Comparison of ENCODE assay signal across 8 mouse cellular contexts in genomic region chr12:80110546-80110870, GRCm38 (mm10). TPM values are rescaled to one million over a fixed set of nuclear protein-coding genes. Genes with fewer than 3 reads are reported as not detected.
A peak's percentile ranks its signal among the peaks of the same experiment; 100 is the strongest.
DNase-seq lines count a peak whose midpoint lies in the region; ATAC-seq and TF ChIP-seq lines count a peak whose summit lies in the region.

No protein-coding gene starts in this region.

- peak overlapping the region; percentile 100 for H3K9ac ChIP-seq in limb, embryonic 14.5 days (ENCODE audit: low read depth, low read length, severe bottlenecking)
- H3K9ac ChIP-seq in stomach, embryonic 15.5 days, result peak overlapping the region; percentile 94

- TF ChIP-seq POLR2A in spleen, adult 2 months (IDR thresholded peaks at IDR 0.05; ENCODE audit: low read depth, low read length), result no peak
- TF ChIP-seq POLR2A in limb, embryonic 14.5 days (IDR thresholded peaks at IDR 0.05; ENCODE audit: borderline replicate concordance, extremely low read depth, insufficient read depth, insufficient read length), result no peak

- H3K4me2 ChIP-seq in limb, embryonic 14.5 days (replicated peaks; ENCODE audit: low read depth, low read length, severe bottlenecking), result peak overlapping the region; percentile 80
- peak overlapping the region; percentile 72 for H3K4me2 ChIP-seq in stomach, embryonic 15.5 days

- peak; percentile 48 for DNase-seq in adrenal gland, postnatal 14 days
- no peak for DNase-seq in adrenal gland, postnatal 25 days
- no peak for DNase-seq in spleen, adult 2 months (ENCODE audit: low read depth in 1 of 2, low spot score in 2 of 2)
- no peak for DNase-seq in spleen, postnatal 10 days (ENCODE audit: low spot score in 2 of 2)
- DNase-seq in limb, embryonic 14.5 days (ENCODE audit: low spot score), result no peak
- no peak for DNase-seq in left cerebral cortex, postnatal 4 days
- DNase-seq in left cerebral cortex, adult 9 months (ENCODE audit: low spot score in 2 of 2), result no peak

- no peaks in the 10 kb centered on the region for H3K27me3 ChIP-seq in spleen, adult 2 months (ENCODE audit: control insufficient read depth, insufficient read depth, low read length)
- H3K27me3 ChIP-seq in limb, embryonic 14.5 days (ENCODE audit: control insufficient read depth, insufficient read depth, low read length), result no peaks in the 10 kb centered on the region
- H3K27me3 ChIP-seq in stomach, embryonic 15.5 days (replicated peaks), result no peaks in the 10 kb centered on the region

- H3K4me1 ChIP-seq in spleen, adult 2 months (ENCODE audit: control insufficient read depth, insufficient read depth, insufficient read length), result peaks cover 9% of the 10 kb centered on the region
- no peaks in the 10 kb centered on the region for H3K4me1 ChIP-seq in limb, embryonic 14.5 days (ENCODE audit: control insufficient read depth, insufficient read depth, low read length)
- H3K4me1 ChIP-seq in stomach, embryonic 15.5 days, result peaks cover 4% of the 10 kb centered on the region; the same call in 1 of the 2 replicates

- H3K9me3 ChIP-seq in limb, embryonic 14.5 days (ENCODE audit: control insufficient read depth, low read length), result no peaks in the 10 kb centered on the region
- no peaks in the 10 kb centered on the region for H3K9me3 ChIP-seq in stomach, embryonic 15.5 days

- no peak for TF ChIP-seq CTCF in spleen, adult 2 months (IDR thresholded peaks at IDR 0.05; ENCODE audit: extremely low read depth, insufficient read depth, insufficient read length, insufficient replicate concordance)

- intact Hi-C loops in left cerebral cortex, postnatal 4 days (cut with DNase I), result no loop called here

- H3K27ac ChIP-seq in spleen, adult 2 months (ENCODE audit: insufficient read depth, low read length), result peak overlapping the region; percentile 70
- peak overlapping the region; percentile 99 for H3K27ac ChIP-seq in limb, embryonic 14.5 days (replicated peaks; ENCODE audit: low read depth, low read length)
- peak overlapping the region; percentile 95 for H3K27ac ChIP-seq in stomach, embryonic 15.5 days

- WGBS in spleen, adult 2 months, result 41% methylated on average over 9 of the region's 9 CpGs
- WGBS in limb, embryonic 14.5 days, result 1% methylated on average over 9 of the region's 9 CpGs
- 4% methylated on average over 9 of the region's 9 CpGs for WGBS in stomach, embryonic 15.5 days

- peak overlapping the region; percentile 77 for H3K4me3 ChIP-seq in spleen, adult 2 months (ENCODE audit: extremely low read depth, insufficient read depth, insufficient read length)
- peak overlapping the region; percentile 96 for H3K4me3 ChIP-seq in limb, embryonic 14.5 days (replicated peaks; ENCODE audit: low read length)
- H3K4me3 ChIP-seq in stomach, embryonic 15.5 days (replicated peaks), result peak overlapping the region; percentile 83

- H3K36me3 ChIP-seq in spleen, adult 2 months (ENCODE audit: control insufficient read depth, insufficient read depth, low read length), result peaks cover 34% of the 10 kb centered on the region
- peaks cover 39% of the 10 kb centered on the region for H3K36me3 ChIP-seq in limb, embryonic 14.5 days (ENCODE audit: control insufficient read depth, insufficient read depth, low read length)
- peaks cover 7% of the 10 kb centered on the region; the same call in 1 of the 2 replicates for H3K36me3 ChIP-seq in stomach, embryonic 15.5 days

- ATAC-seq in limb, embryonic 14.5 days (ENCODE audit: low FRiP score, low read depth), result no peak
- no peak for ATAC-seq in stomach, embryonic 15.5 days (ENCODE audit: insufficient read depth, low FRiP score, low read depth)

RNA-seq across cellular contexts. Expression of gene Zfp36l1, which starts 2.3 kb away (rescaled TPM):
- total RNA-seq in adrenal gland, postnatal 14 days (2021), result 197 and 204 TPM in 2 replicates
- 225 TPM in 2 replicates for total RNA-seq in adrenal gland, postnatal 25 days (2021)
- 251 and 372 TPM in 2 replicates for polyA plus RNA-seq in spleen, adult 2 months (2012; rRNA removed)
- polyA plus RNA-seq in limb, embryonic 14.5 days (2012; rRNA removed), result 245 and 413 TPM in 2 replicates
- polyA plus RNA-seq in limb, embryonic 14.5 days (2014; fragmentation: Nextera tagmentation; extraction: Ambion mirVana), result 195 and 209 TPM in 2 replicates
- polyA plus RNA-seq in stomach, embryonic 15.5 days (2015; fragmentation: Nextera tagmentation; extraction: Ambion mirVana), result 142 and 146 TPM in 2 replicates
- total RNA-seq in left cerebral cortex, postnatal 4 days (2021), result 10 to 100 TPM; 47.2 to 54.4 TPM
